Mouse (Mus musculus) midbrain, embryonic 16.5 days (tissue): ENCODE measurements around the gene Zfp280d. TPM values are rescaled to one million over a fixed set of nuclear protein-coding genes. Genes with fewer than 3 reads are reported as not detected.
"Not testable (repeated sequence)": the region's sequence is repeated elsewhere in the genome, so short reads cannot be mapped to it uniquely, and the experiment has no call there.

ENCODE experiments used
- ATAC-seq: fragments of 200-750 bp; cut with Nextera tagmentation; 2 replicates; pipeline ENCODE4 v1.8.0; 2017; ENCODE audit warnings: moderate TSS enrichment
- H3K27ac ChIP-seq: fragments of 300-500 bp; sonication (generic); 2 replicates; pipeline ENCODE4 v1.5.1; 2014; ENCODE audit warnings: mild to moderate bottlenecking, low read length, mixed read lengths
- H3K27me3 ChIP-seq: fragments of 300-500 bp; sonication (generic); 2 replicates; pipeline ENCODE4 v1.6.1; 2014; ENCODE audit warnings: low read depth, low read length, mixed read lengths; ENCODE audit not compliant: control insufficient read depth, insufficient read depth
- H3K36me3 ChIP-seq: fragments of 300-500 bp; sonication (generic); 2 replicates; pipeline ENCODE4 v1.6.1; 2014; ENCODE audit warnings: mild to moderate bottlenecking, low read length, moderate library complexity, mixed read lengths; ENCODE audit not compliant: control insufficient read depth, insufficient read depth
- H3K4me1 ChIP-seq: fragments of 300-500 bp; sonication (generic); 2 replicates; pipeline ENCODE4 v1.6.1; 2014; ENCODE audit warnings: mild to moderate bottlenecking, low read length, mixed read lengths; ENCODE audit not compliant: control insufficient read depth, insufficient read depth
- H3K4me2 ChIP-seq: fragments of 300-500 bp; sonication (generic); 2 replicates; pipeline ENCODE4 v1.6.1; 2014; ENCODE audit warnings: mild to moderate bottlenecking, low read length, mixed read lengths
- H3K4me3 ChIP-seq: fragments of 300-500 bp; sonication (generic); 2 replicates; pipeline ENCODE4 v1.5.1; 2014; ENCODE audit warnings: low read depth, mild to moderate bottlenecking, low read length, moderate library complexity, mixed read lengths
- H3K9ac ChIP-seq: fragments of 300-500 bp; sonication (generic); 2 replicates; pipeline ENCODE4 v1.6.1; 2014; ENCODE audit warnings: low read depth, low read length, mixed read lengths
- H3K9me3 ChIP-seq: fragments of 300-500 bp; sonication (generic); replicated peaks from 2 replicates; pipeline ENCODE4 v1.6.1; 2014; ENCODE audit warnings: mild to moderate bottlenecking, low read length, mixed read lengths; ENCODE audit not compliant: control insufficient read depth, poor library complexity, severe bottlenecking
- WGBS: fragments of 180-500 bp; shearing (Covaris S2); extraction: QIAGEN DNeasy Blood & Tissue Kit; methylation state at CpG from one replicate; pipeline ENCODE4 v1.1.7; 2014; 5-methylcytosine and 5-hydroxymethylcytosine counted together
- polyA plus RNA-seq: library from polyadenylated mRNA; unstranded; fragments of >200 nt; fragmentation: Nextera tagmentation; extraction: Ambion mirVana; gene quantifications from 2 replicates; pipeline ENCODE4 v1.2.1, GENCODE M21; 2015

Zfp280d gene
- polyA plus RNA-seq, 1 experiment from 2014 or later = 38.6 TPM

DNA sequence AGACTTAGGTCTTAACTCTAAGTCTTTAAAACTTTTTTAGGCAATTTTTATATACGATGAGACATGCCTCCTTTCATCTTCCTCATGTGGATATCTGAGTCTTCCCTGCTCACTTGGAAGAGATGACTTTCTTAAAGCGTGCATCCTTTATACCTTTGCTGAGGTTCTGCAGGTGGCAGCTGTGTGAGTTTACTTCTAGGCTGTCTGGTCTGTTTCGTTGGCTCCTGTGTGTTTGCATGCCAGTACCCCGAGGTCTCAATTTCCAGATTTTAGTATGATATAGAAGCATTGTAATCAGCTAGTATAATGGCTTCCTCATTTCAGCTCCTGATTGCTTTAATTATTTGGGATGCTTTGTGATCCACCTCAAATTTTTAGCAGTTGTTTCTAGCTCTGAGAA lies 114.3 kb downstream of the Zfp280d start:
- Histone ChIP-seq H3K4me1 (peaks cover 7% of the 10 kb centered on the region; the same call in 1 of the 2 replicates), H3K4me3 (no peak overlapping the region), H3K9me3 (no peaks in the 10 kb centered on the region), H3K4me2 (no peak overlapping the region), H3K27me3 (no peaks in the 10 kb centered on the region), H3K36me3 (no peaks in the 10 kb centered on the region), H3K9ac (no peak overlapping the region), H3K27ac (no peak overlapping the region)
- no peak for ATAC-seq
- 91% methylated on average over 4 of the region's 4 CpGs for WGBS

DNA sequence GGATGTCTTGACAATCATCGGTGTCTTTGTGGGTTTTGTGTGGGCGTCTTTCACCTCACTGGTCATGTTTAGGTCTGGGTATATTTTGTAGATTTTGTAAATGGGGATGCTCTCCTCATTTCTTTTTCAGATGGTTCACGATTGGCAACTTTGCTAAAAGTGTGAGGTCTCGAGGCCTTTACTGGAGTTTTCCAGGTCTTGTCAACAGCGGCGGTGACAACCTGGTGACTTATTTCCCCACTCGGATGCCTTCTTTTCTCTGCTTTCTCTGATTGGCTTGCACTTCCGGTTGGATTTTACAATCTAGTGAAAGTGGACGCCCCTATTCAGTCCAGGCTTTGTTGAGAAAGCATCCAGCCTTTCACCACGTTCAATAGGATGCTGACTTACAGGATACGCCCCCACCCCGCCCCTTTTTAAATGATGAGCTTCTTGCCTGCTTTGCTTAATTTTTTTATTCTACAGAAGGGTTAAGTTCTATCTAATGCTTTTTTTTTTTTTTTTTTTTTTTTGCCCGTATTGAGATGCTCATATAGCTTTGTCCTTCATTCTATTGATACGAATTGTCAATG lies 114.9 kb downstream of the Zfp280d start:
- H3K4me2 ChIP-seq = no peak overlapping the region
- 69% methylated on average over 14 of the region's 14 CpGs for WGBS

DNA sequence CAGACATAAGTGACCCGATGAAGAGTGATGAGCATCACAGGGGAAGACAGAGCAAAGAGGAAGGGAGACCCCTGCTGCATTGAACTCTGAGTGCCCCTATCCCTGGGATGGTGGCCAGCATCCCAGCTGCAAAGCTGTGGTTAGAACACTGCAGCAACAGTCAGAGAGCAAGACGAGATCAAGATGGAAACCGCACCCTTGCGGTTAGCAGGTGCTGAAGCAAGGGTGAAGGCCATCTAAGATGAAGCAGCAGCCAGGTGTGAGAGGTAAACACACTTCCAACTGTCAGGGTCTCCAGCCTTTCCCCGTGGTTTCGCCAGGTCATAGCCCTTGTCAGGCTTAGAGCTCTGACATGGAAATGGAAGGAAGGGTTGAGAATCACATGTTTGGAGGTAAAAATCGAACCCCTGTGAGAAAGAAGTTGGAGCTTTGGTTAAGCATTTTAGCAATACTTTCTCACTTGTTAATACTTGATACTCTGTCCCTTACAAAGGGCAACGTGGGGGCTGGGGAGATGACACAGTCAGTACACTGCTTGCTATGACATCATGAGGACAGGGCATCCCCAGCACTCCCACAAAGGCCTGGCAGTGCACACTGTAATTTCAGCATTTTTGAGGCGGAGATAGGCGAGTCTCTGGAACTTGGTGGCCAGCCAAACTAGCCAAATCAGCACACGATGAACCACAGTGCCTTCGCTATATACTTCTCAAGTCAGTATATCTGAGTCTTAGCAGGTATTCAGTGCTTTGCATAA lies 115.8 kb downstream of the Zfp280d start:
- Histone ChIP-seq H3K4me2 (no peak overlapping the region), H3K9ac (no peak overlapping the region), H3K27me3 (no peaks in the 10 kb centered on the region), H3K4me3 (no peak overlapping the region), H3K4me1 (peaks cover 10% of the 10 kb centered on the region; the same call in 1 of the 2 replicates), H3K27ac (no peak overlapping the region), H3K36me3 (no peaks in the 10 kb centered on the region), H3K9me3 (no peaks in the 10 kb centered on the region)
- WGBS = 90% methylated on average over 12 of the region's 12 CpGs
- ATAC-seq = no peak

More for the DNA sequence above, 114.9 kb downstream of the Zfp280d start:
- no peak overlapping the region for H3K4me3 ChIP-seq
- no peak overlapping the region for H3K9ac ChIP-seq
- no peak overlapping the region for H3K27ac ChIP-seq
- ATAC-seq = no peak
- no peaks in the 10 kb centered on the region for H3K9me3 ChIP-seq
- no peaks in the 10 kb centered on the region for H3K36me3 ChIP-seq
- no peaks in the 10 kb centered on the region for H3K27me3 ChIP-seq
- peaks cover 10% of the 10 kb centered on the region; the same call in 1 of the 2 replicates for H3K4me1 ChIP-seq

DNA sequence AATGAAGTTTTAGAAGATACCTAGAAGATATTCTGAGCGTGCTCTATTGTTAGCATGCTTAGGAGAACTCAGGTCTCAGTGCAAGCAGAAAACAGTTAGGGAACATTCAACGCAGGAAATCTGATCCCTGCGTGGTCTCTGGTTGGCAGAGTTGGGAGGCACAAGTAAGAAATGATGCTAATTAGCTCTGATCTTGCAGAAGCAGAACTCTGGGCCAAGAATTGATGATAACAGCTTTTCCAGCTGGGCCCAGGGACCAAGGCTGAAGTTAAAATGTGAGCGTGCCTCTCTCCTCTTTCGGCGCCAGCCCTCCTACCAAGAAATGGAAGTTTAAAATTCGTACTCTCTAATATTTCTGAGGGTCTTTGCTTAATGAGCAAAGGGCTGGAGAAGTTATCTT lies 118.0 kb downstream of the Zfp280d start:
- WGBS = 82% methylated on average over 7 of the region's 7 CpGs
- no peak for ATAC-seq

DNA sequence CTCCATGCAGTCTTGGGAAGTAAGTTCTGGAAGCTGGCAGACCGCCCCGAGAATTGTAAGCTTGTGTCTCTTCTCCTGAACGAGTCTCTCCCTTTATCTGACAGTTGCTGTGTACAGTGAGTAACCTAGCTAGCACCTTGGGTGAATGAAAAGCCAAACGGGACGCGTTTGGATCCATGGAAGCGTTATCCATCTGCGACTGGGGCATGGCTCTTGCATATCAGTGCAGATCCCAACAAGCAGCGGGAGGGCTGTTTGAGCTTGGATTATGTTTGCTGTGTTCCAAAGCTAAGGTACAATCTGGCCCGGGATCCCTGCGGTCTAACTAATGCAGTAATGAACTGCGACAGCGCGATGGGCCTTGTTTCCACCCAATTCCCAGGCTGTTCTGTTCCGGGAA lies 118.6 kb downstream of the Zfp280d start:
- Histone ChIP-seq H3K9me3 (no peaks in the 10 kb centered on the region), H3K4me3 (no peak overlapping the region), H3K27ac (no peak overlapping the region), H3K4me1 (peaks cover 10% of the 10 kb centered on the region; the same call in 1 of the 2 replicates), H3K9ac (no peak overlapping the region), H3K36me3 (no peaks in the 10 kb centered on the region), H3K27me3 (no peaks in the 10 kb centered on the region), H3K4me2 (0 out of 2 replicates have a peak overlapping the region, but pooled peaks have one; percentile 4)
- WGBS = 62% methylated on average over 15 of the region's 15 CpGs
- no peak for ATAC-seq

More for the DNA sequence above, 118.0 kb downstream of the Zfp280d start:
- Histone ChIP-seq H3K27ac (no peak overlapping the region), H3K4me3 (no peak overlapping the region), H3K4me2 (no peak overlapping the region), H3K27me3 (no peaks in the 10 kb centered on the region), H3K9ac (no peak overlapping the region), H3K36me3 (no peaks in the 10 kb centered on the region), H3K9me3 (no peaks in the 10 kb centered on the region), H3K4me1 (peaks cover 10% of the 10 kb centered on the region; the same call in 1 of the 2 replicates)

DNA sequence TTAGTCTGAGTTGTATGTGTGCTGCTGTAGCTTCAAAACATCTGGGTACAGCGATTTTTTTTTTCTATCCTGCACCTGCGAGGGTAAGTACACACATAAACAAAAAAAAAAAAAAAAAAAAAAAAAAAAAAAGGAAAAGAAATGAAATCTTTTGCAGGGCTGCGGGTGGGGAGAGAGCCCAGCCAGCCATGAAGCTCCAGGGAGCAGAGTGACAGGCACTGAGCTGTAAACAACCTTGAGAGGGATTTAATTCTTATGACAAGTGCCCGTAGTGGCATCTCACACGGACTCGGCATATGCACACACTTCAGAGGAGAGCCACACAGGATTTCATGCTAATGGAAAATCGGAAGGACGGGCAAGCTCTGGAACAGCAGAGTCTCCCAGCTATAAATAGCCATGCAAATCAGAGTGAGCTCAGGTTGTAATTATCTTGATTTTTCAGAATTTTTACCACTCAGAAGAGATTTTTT lies 119.2 kb downstream of the Zfp280d start:
- H3K9me3 ChIP-seq = no peaks in the 10 kb centered on the region
- ATAC-seq = peak; percentile 74
- H3K4me1 ChIP-seq = peaks cover 10% of the 10 kb centered on the region; the same call in 1 of the 2 replicates
- H3K4me3 ChIP-seq = no peak overlapping the region
- H3K4me2 ChIP-seq = peak overlapping the region; percentile 17; the same call in 1 of the 2 replicates
- no peak overlapping the region for H3K9ac ChIP-seq
- H3K36me3 ChIP-seq = no peaks in the 10 kb centered on the region
- WGBS = 24% methylated on average over 8 of the region's 8 CpGs
- H3K27ac ChIP-seq = no peak overlapping the region
- no peaks in the 10 kb centered on the region for H3K27me3 ChIP-seq

DNA sequence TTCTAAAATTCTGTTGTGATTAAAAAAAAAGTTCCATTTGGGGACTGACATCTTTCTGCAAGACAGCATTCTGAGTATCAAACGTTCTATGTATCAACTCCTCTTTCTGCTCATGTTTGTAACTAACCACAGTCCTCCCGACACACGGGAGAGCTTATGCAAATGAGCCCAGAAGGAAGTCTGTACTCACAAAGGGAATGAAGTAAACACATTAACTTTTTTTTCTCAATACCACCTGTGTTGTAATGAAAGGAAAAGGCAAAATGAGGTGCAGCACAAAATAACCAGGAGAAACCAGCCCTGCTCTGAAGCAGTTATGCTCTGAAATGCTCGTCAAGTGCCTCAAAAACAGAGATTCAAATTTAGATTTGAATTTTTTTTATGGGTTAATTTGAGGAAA lies 125.5 kb downstream of the Zfp280d start:
- Histone ChIP-seq H3K4me3 (no peak overlapping the region), H3K9ac (no peak overlapping the region), H3K9me3 (no peaks in the 10 kb centered on the region), H3K36me3 (no peaks in the 10 kb centered on the region), H3K27me3 (no peaks in the 10 kb centered on the region; the same call in 1 of the 2 replicates), H3K4me2 (no peak overlapping the region), H3K27ac (no peak overlapping the region), H3K4me1 (no peaks in the 10 kb centered on the region)
- ATAC-seq = no peak
- WGBS = 25% methylated on average over 4 of the region's 4 CpGs

DNA sequence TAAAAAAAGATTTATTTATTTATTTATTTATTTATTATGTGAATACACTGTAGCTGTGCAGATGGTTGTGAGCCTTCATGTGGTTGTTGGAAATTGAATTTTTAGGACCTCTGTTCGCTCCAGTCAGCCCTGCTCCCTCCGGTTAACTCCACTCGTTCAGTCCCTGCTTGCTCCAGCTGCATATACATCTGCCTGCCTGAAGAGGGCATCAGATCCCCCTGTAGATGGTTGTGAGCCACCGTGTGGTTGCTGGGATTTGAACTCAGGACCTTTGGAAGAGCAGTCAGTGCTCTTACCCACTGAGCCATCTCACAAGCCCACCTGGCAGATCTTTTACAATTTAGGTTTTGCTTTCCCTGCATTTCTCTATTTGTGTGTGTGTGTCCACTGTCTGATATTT lies 127.1 kb downstream of the Zfp280d start:
- H3K4me1 ChIP-seq, H3K27ac ChIP-seq, H3K27me3 ChIP-seq, H3K9me3 ChIP-seq, H3K4me3 ChIP-seq, H3K4me2 ChIP-seq, H3K36me3 ChIP-seq, ATAC-seq, H3K9ac ChIP-seq: not testable (repeated sequence)
- 76% methylated on average over 4 of the region's 4 CpGs for WGBS

DNA sequence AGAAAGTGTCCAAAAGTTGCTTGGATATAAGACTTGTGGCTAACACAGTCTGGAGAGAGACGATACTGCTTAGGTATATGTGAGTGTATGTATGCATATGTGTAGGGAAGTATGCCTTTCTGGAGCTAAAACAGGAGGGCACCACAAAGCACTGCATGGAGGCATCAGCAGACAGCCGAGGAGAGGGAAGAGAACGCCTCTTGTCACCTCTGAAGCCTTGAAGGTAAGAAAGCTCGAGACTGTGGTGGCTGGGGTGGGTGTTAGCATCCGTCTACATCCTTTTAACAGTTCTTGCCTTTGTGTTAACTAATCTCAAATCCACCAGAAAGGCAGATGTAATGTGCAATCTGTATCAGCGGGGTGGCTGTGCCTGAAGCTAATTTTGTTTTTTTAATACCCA lies 128.8 kb downstream of the Zfp280d start:
- Histone ChIP-seq H3K27ac (no peak overlapping the region), H3K4me1 (peaks cover 2% of the 10 kb centered on the region; the same call in 1 of the 2 replicates), H3K9me3 (no peaks in the 10 kb centered on the region), H3K4me2 (no peak overlapping the region), H3K4me3 (no peak overlapping the region), H3K36me3 (no peaks in the 10 kb centered on the region), H3K9ac (no peak overlapping the region), H3K27me3 (no peaks in the 10 kb centered on the region; the same call in 1 of the 2 replicates)
- 58% methylated on average over 6 of the region's 6 CpGs for WGBS
- no peak for ATAC-seq
